Mouse (Mus musculus): ENCODE results near the gene Pmm1. TPM values are rescaled to one million over a fixed set of nuclear protein-coding genes. Genes with fewer than 3 reads are reported as not detected.
"Not testable (repeated sequence)": the region's sequence is repeated elsewhere in the genome, so short reads cannot be mapped to it uniquely, and the experiment has no call there.

Gene Pmm1
- total RNA-seq, 2 experiments from 2014 or later, result 177 TPM

GRCm38 (mm10) chr15:81936679-81937078 is 24.1 kb downstream of the Pmm1 start, which contains the start of gene Csdc2:
Gene Csdc2, plus strand, starts transcription at chr15:81936759.
- intact Hi-C loops (cut with DNase I), result no loop called here
- peak; percentile 59 to 75 for DNase-seq (ENCODE audit: extremely low spot score in 1 of 2, low spot score in 2 of 2)

GRCm38 (mm10) chr15:81935869-81936637 is 24.7 kb downstream of the Pmm1 start:
- intact Hi-C loops (cut with DNase I), result no loop called here
- peak in 1 of 2 experiments; percentile 58 for DNase-seq (ENCODE audit: extremely low spot score in 1 of 2, low spot score in 2 of 2)

- DNase-seq (ENCODE audit: extremely low spot score in 1 of 2, low spot score in 2 of 2), result no peak
- intact Hi-C loops (cut with DNase I), result no loop called here
Measured at GRCm38 (mm10) chr15:81933986-81934385, 26.7 kb downstream of the Pmm1 start.

- intact Hi-C loops (cut with DNase I), result no loop called here
- DNase-seq (ENCODE audit: extremely low spot score in 1 of 2, low spot score in 2 of 2), result peak in 1 of 2 experiments; percentile 70
Measured at GRCm38 (mm10) chr15:81932951-81933470, 27.7 kb downstream of the Pmm1 start.

GRCm38 (mm10) chr15:81928277-81928676 is 32.5 kb downstream of the Pmm1 start:
- intact Hi-C loops (cut with DNase I), result no loop called here
- DNase-seq (ENCODE audit: extremely low spot score in 1 of 2, low spot score in 2 of 2), result peak; percentile 48 to 75

- intact Hi-C loops (cut with DNase I), result no loop called here
- peak in 1 of 2 experiments; percentile 62 for DNase-seq (ENCODE audit: extremely low spot score in 1 of 2, low spot score in 2 of 2)
Measured at GRCm38 (mm10) chr15:81927741-81928140, 33.0 kb downstream of the Pmm1 start.

- DNase-seq (ENCODE audit: extremely low spot score in 1 of 2, low spot score in 2 of 2), result no peak
- intact Hi-C loops (cut with DNase I), result no loop called here
Measured at GRCm38 (mm10) chr15:81926446-81926822, 34.3 kb downstream of the Pmm1 start.

- DNase-seq (ENCODE audit: extremely low spot score in 1 of 2, low spot score in 2 of 2), result peak; percentile 95 to 99
- intact Hi-C loops (cut with DNase I), result no loop called here
Measured at GRCm38 (mm10) chr15:81925760-81926445, 34.8 kb downstream of the Pmm1 start, which contains the start of gene Polr3h. Gene Polr3h, minus strand, starts transcription at chr15:81926240.

- intact Hi-C loops (cut with DNase I), result no loop called here
- DNase-seq (ENCODE audit: extremely low spot score in 1 of 2, low spot score in 2 of 2), result no peak
Measured at GRCm38 (mm10) chr15:81924933-81925332, 35.8 kb downstream of the Pmm1 start.

GRCm38 (mm10) chr15:81921255-81921654 is 39.5 kb downstream of the Pmm1 start:
- peak in 1 of 2 experiments; percentile 61 for DNase-seq (ENCODE audit: extremely low spot score in 1 of 2, low spot score in 2 of 2)
- intact Hi-C loops (cut with DNase I), result no loop called here

- intact Hi-C loops (cut with DNase I), result no loop called here
- peak in 1 of 2 experiments; percentile 55 for DNase-seq (ENCODE audit: extremely low spot score in 1 of 2, low spot score in 2 of 2)
Measured at GRCm38 (mm10) chr15:81920546-81921217, 40.0 kb downstream of the Pmm1 start.

- DNase-seq (ENCODE audit: extremely low spot score in 1 of 2, low spot score in 2 of 2), result no peak
- intact Hi-C loops (cut with DNase I), result no loop called here
Measured at GRCm38 (mm10) chr15:81919062-81919461, 41.7 kb downstream of the Pmm1 start.

- intact Hi-C loops (cut with DNase I), result no loop called here
- DNase-seq (ENCODE audit: extremely low spot score in 1 of 2, low spot score in 2 of 2), result peak in 1 of 2 experiments; percentile 83
Measured at GRCm38 (mm10) chr15:81917621-81918463, 42.9 kb downstream of the Pmm1 start.

GRCm38 (mm10) chr15:81917201-81917600 is 43.5 kb downstream of the Pmm1 start:
- intact Hi-C loops (cut with DNase I), result no loop called here
- DNase-seq (ENCODE audit: extremely low spot score in 1 of 2, low spot score in 2 of 2), result no peak

GRCm38 (mm10) chr15:81915663-81916062 is 45.1 kb downstream of the Pmm1 start:
- no peak for DNase-seq (ENCODE audit: extremely low spot score in 1 of 2, low spot score in 2 of 2)
- intact Hi-C loops (cut with DNase I), result no loop called here

- DNase-seq (ENCODE audit: extremely low spot score in 1 of 2, low spot score in 2 of 2), result no peak
- intact Hi-C loops (cut with DNase I), result no loop called here
Measured at GRCm38 (mm10) chr15:81914668-81915067, 46.1 kb downstream of the Pmm1 start.

- intact Hi-C loops (cut with DNase I), result no loop called here
Measured at GRCm38 (mm10) chr15:81912498-81912897, 48.2 kb downstream of the Pmm1 start.

GRCm38 (mm10) chr15:81908767-81909166 is 52.0 kb downstream of the Pmm1 start:
- intact Hi-C loops (cut with DNase I), result loop anchor here (5.0 kb wide), 1 partner anchor 81 kb away; no protein-coding TSS in a partner anchor
- not testable (repeated sequence) for DNase-seq (ENCODE audit: extremely low spot score in 1 of 2, low spot score in 2 of 2)

More at GRCm38 (mm10) chr15:81912498-81912897, 48.2 kb downstream of the Pmm1 start:
- DNase-seq (ENCODE audit: extremely low spot score in 1 of 2, low spot score in 2 of 2), result no peak
